Mouse (Mus musculus) cerebellum, adult 2 months (tissue): Measurements from ENCODE around the gene Top1.

Experiments used
- CTCF ChIP-seq: fragments of 200-500 bp; IDR thresholded peaks from 2 replicates; pipeline ENCODE4 v1.5.1; 2011; ENCODE audit warnings: low read depth, mild to moderate bottlenecking, control low read depth, low read length, moderate library complexity, borderline replicate concordance; ENCODE audit not compliant: insufficient read depth
- POLR2A ChIP-seq: fragments of 200-500 bp; IDR thresholded peaks from 2 replicates; pipeline ENCODE4 v1.6.1; 2011; ENCODE audit warnings: low read length, control low read depth, borderline replicate concordance; ENCODE audit not compliant: insufficient read depth

GRCm38 (mm10) chr2:160723613-160724375 lies 78.1 kb downstream of the Top1 start:
- TF ChIP-seq CTCF (no peak), POLR2A (no peak)
